Mouse (Mus musculus) macrophage (primary cell): ENCODE measurements around the gene Acp1. TPM values are rescaled to one million over a fixed set of nuclear protein-coding genes. Genes with fewer than 3 reads are reported as not detected.

ENCODE experiments used
- H3K27ac ChIP-seq: fragments of 350-480 bp; formaldehyde crosslinking; 2 replicates; pipeline ENCODE4 v1.9.0; 2021
- H3K36me3 ChIP-seq: fragments of 350-480 bp; formaldehyde crosslinking; 2 replicates; pipeline ENCODE4 v1.9.0; 2021; ENCODE audit errors: inconsistent target
- H3K4me3 ChIP-seq: fragments of 350-480 bp; formaldehyde crosslinking; 2 replicates; pipeline ENCODE4 v1.9.0; 2021; ENCODE audit errors: inconsistent target
- H3K79me2 ChIP-seq: fragments of 350-480 bp; formaldehyde crosslinking; 2 replicates; pipeline ENCODE4 v1.9.0; 2021; ENCODE audit errors: inconsistent target
- WGBS: methylation state at CpG from one replicate; pipeline ENCODE4 v1.1.7; 2026; ENCODE audit warnings: inconsistent platforms; ENCODE audit not compliant: missing documents; 5-methylcytosine and 5-hydroxymethylcytosine counted together
- polyA plus RNA-seq: library from polyadenylated mRNA; stranded (reverse); fragments of 250-400 nt; gene quantifications from 3 replicates; pipeline ENCODE4 v1.2.4, GENCODE M21; 2018; ENCODE audit warnings: inconsistent platforms
- total RNA-seq, 78 experiments: library from RNA; depleted of rRNA; stranded (reverse); fragments of 250-400 nt; gene quantifications; 1 replicate in 9 of 78; 2 replicates in 24 of 78; 3 replicates in 43 of 78; 4 replicates in 2 of 78; pipeline ENCODE4 v1.2.4; 2018; ENCODE audit warnings: inconsistent platforms in 56 of 78

The Acp1 gene
- 10 to 100 TPM in 19 of 26 experiments, 1 to 10 TPM in 7; 3.4 to 41.5 (median 18.1) TPM for total RNA-seq (2018; cell fraction: chromatin; rRNA removed)
- 10 to 100 TPM; 20.7 to 33.7 (median 28.0) TPM for total RNA-seq (2018; cell fraction: cytosol; rRNA removed)
- 10 to 100 TPM in 18 of 26 experiments, 1 to 10 TPM in 8; 5.8 to 26.7 (median 13.2) TPM for total RNA-seq (2018; cell fraction: nucleus; rRNA removed)
- polyA plus RNA-seq: 24.4 to 46.0 TPM (median 32.9 TPM) in 3 replicates

- Histone ChIP-seq H3K27ac (peak within 1 kb of the TSS; percentile 61), H3K4me3 (peak within 1 kb of the TSS; percentile 99), H3K36me3 (no peaks in the 10 kb centered on the region), H3K79me2 (peaks cover 48% of the 10 kb centered on the region)
- under 1% methylated on average over 48 of the region's 52 CpGs for WGBS
These were observed at the start of gene Acp1, which contains the start of gene Sh3yl1 for GRCm38 (mm10) chr12:30911261-30912047. Acp1 (minus strand) TSS chr12:30911589. Sh3yl1 (plus strand) TSS chr12:30911668.

GRCm38 (mm10) chr12:30944197-30944596, 32.8 kb upstream of the Acp1 start:
- H3K36me3 ChIP-seq: no peaks in the 10 kb centered on the region
- no peak overlapping the region for H3K27ac ChIP-seq
- H3K79me2 ChIP-seq: no peaks in the 10 kb centered on the region
- 88% methylated on average over 3 of the region's 3 CpGs for WGBS
- H3K4me3 ChIP-seq: no peak overlapping the region

GRCm38 (mm10) chr12:30943057-30943986, 31.9 kb upstream of the Acp1 start:
- no peaks in the 10 kb centered on the region for H3K79me2 ChIP-seq
- H3K36me3 ChIP-seq: no peaks in the 10 kb centered on the region
- no peak overlapping the region for H3K27ac ChIP-seq
- H3K4me3 ChIP-seq: no peak overlapping the region
- 87% methylated on average over 14 of the region's 14 CpGs for WGBS

GRCm38 (mm10) chr12:30936899-30937298, 25.5 kb upstream of the Acp1 start:
- H3K4me3 ChIP-seq: no peak overlapping the region
- H3K79me2 ChIP-seq: no peaks in the 10 kb centered on the region
- WGBS: 95% methylated on average over 2 of the region's 2 CpGs
- H3K36me3 ChIP-seq: no peaks in the 10 kb centered on the region
- H3K27ac ChIP-seq: no peak overlapping the region

- Histone ChIP-seq H3K4me3 (no peak overlapping the region), H3K79me2 (no peaks in the 10 kb centered on the region), H3K27ac (no peak overlapping the region), H3K36me3 (no peaks in the 10 kb centered on the region)
- WGBS: 85% methylated on average over 2 of the region's 2 CpGs
These were observed 21.9 kb upstream of the Acp1 start for GRCm38 (mm10) chr12:30933299-30933698.

- 96% methylated on average over 6 of the region's 6 CpGs for whole genome bisulfite sequencing
- no peaks in the 10 kb centered on the region for H3K79me2 ChIP-seq
- no peaks in the 10 kb centered on the region for H3K36me3 ChIP-seq
- H3K27ac ChIP-seq: no peak overlapping the region
- H3K4me3 ChIP-seq: no peak overlapping the region
These were observed 16.8 kb upstream of the Acp1 start for GRCm38 (mm10) chr12:30928182-30928581.

DNA sequence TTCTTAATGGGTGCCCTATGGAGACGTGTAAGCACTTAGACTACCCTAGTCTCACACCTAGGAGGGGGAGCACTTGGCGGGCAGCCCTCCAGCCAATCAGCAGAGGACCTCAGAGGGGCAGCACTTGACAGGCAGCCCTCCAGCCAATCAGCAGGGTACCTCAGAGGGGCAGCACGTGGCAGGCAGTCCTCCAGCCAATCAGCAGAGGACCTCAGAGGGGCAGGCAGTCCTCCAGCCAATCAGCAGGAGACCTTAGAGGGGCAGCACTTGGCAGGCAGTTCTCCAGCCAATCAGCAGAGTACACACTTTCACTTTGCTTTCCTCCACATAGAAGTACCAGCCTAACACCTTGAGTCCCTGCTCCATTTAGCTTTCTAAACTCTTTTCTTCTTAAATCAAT, 11.0 kb upstream of the Acp1 start:
- Histone ChIP-seq H3K27ac (no peak overlapping the region), H3K4me3 (no peak overlapping the region), H3K79me2 (no peaks in the 10 kb centered on the region), H3K36me3 (no peaks in the 10 kb centered on the region)
- WGBS: 85% methylated on average over 3 of the region's 3 CpGs

- H3K27ac ChIP-seq: no peak overlapping the region
- 91% methylated on average over 3 of the region's 3 CpGs for WGBS
These were observed 1.5 kb upstream of the Acp1 start for GRCm38 (mm10) chr12:30912840-30913239.

GRCm38 (mm10) chr12:30912048-30912381, 626 bp upstream of the Acp1 start:
- peaks cover 43% of the 10 kb centered on the region for H3K79me2 ChIP-seq
- 2% methylated on average over 19 of the region's 19 CpGs for WGBS
- H3K27ac ChIP-seq: no peak overlapping the region
- peak overlapping the region; percentile 99 for H3K4me3 ChIP-seq
- no peaks in the 10 kb centered on the region for H3K36me3 ChIP-seq

More at GRCm38 (mm10) chr12:30912840-30913239, 1.5 kb upstream of the Acp1 start:
- Histone ChIP-seq H3K4me3 (no peak overlapping the region), H3K79me2 (peaks cover 35% of the 10 kb centered on the region), H3K36me3 (no peaks in the 10 kb centered on the region)

DNA sequence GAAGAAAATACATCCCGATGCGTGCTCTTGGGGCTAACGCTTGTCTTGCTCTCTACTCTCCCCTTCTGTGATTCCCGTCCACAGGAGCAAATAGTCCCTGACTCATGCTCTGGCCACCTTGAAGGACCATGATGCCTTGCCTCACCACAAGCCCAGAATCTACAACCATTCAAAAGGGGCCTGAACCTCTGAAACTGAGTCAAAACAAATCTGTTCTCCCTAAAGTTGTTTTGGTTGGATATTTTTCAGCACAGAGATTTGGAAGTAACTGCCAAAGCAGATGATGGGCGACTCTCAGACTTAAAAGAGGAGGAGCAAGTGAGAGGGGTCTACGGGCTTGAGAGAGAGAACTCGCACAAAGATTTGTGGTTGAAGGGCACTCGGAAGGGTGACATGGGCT, 529 bp downstream of the Acp1 start:
- WGBS: 6% methylated on average over 8 of the region's 8 CpGs
- Histone ChIP-seq H3K36me3 (no peaks in the 10 kb centered on the region), H3K4me3 (peak overlapping the region; percentile 99), H3K79me2 (peaks cover 54% of the 10 kb centered on the region), H3K27ac (peak overlapping the region; percentile 61)

DNA sequence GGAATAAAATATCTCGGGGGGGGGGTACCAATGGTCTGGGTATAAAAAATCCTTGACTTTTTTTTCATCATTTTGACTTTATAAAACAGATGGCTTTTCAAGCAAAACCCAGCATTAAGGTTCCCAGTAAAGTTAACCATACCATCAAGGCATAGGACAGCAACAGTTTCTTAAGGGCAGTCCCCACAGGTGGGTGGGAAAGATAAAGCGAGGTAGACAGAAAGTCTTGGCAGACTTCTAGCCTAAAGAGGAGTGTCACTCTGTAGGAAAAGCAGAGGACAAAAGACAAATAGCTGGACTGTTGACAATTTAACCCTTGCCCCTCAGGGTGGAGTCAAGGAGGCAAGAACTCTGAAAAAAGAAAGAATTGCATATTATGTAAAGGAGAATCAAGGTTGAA, 1.5 kb downstream of the Acp1 start:
- H3K4me3 ChIP-seq: no peak overlapping the region
- WGBS: 90% methylated on average over 2 of the region's 2 CpGs
- H3K27ac ChIP-seq: no peak overlapping the region
- H3K79me2 ChIP-seq: peaks cover 54% of the 10 kb centered on the region
- no peaks in the 10 kb centered on the region for H3K36me3 ChIP-seq

- whole genome bisulfite sequencing: 100% methylated on average over 1 of the region's 1 CpGs
- peaks cover 54% of the 10 kb centered on the region for H3K79me2 ChIP-seq
- H3K4me3 ChIP-seq: no peak overlapping the region
- peaks cover 10% of the 10 kb centered on the region for H3K36me3 ChIP-seq
- no peak overlapping the region for H3K27ac ChIP-seq
These were observed 2.7 kb downstream of the Acp1 start for GRCm38 (mm10) chr12:30908658-30909057.

DNA sequence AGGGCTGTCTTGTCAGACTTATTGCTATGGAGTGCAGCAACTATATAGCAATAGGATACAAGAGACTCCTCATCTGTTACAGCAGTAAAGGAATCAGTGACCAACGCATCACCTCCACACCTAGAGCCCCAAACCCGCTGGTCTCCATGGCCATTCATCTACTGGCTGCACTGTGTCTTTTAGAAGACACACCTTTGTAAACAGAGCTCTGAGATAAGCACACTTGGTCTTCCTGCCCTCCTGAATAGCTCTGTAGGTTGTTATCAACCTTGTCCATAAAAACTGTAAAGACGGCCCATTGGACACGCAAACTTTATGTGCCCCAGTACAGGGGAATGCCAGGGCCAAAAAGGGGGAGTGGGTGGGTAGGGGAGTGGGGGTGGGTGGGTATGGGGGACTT, 14.3 kb downstream of the Acp1 start:
- Histone ChIP-seq H3K36me3 (0 out of 2 replicates have a peak, but pooled peaks cover 4% of the 10 kb centered on the region), H3K79me2 (no peaks in the 10 kb centered on the region; the same call in 1 of the 2 replicates), H3K4me3 (no peak overlapping the region), H3K27ac (no peak overlapping the region)
- 100% methylated on average over 4 of the region's 4 CpGs for WGBS

DNA sequence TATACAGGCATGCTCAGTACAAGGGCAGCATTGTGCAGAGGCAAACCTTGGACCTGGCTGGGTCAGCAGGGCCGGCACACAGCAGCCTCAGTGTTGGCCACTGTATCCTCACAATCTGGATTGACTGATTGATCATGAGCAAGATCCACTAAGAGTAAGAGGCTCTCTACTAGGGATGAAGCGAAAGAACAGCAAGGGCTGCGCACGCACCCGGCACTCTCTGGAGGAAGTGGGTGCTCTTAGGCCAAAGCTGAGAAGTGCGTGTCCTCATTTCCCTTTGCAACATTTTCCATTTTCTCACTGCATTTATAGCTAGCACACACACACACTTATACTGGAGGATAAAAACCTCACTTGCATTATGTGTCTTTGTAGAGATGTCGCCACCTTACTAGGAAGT, 20.0 kb downstream of the Acp1 start:
- Histone ChIP-seq H3K36me3 (no peaks in the 10 kb centered on the region), H3K27ac (no peak overlapping the region), H3K4me3 (no peak overlapping the region), H3K79me2 (no peaks in the 10 kb centered on the region)
- 90% methylated on average over 7 of the region's 7 CpGs for WGBS
